Mouse (Mus musculus) liver, embryonic 14.5 days (tissue): ENCODE data around the gene Tfpt. TPM values are rescaled to one million over a fixed set of nuclear protein-coding genes. Genes with fewer than 3 reads are reported as not detected.

Experiments used
- ATAC-seq: fragments of 200-750 bp; cut with Nextera tagmentation; 2 replicates; pipeline ENCODE4 v1.8.0; 2017; ENCODE audit warnings: moderate number of reproducible peaks, mild to moderate bottlenecking, moderate library complexity; ENCODE audit not compliant: insufficient read depth
- DNase-seq, 3 experiments: peaks; one replicate each; pipeline ENCODE4 v3.0.0-alpha.2; 2012 to 2013; ENCODE audit warnings: low read depth in 3 of 3, low spot score in 3 of 3
- H3K27ac ChIP-seq: fragments of 300-500 bp; sonication (generic); 2 replicates; pipeline ENCODE4 v1.5.1; 2014; ENCODE audit warnings: moderate library complexity, mild to moderate bottlenecking, control low read depth, inconsistent platforms
- H3K27me3 ChIP-seq: fragments of 300-500 bp; sonication (generic); 2 replicates; pipeline ENCODE4 v1.6.1; 2014; ENCODE audit warnings: mild to moderate bottlenecking, low read length, moderate library complexity; ENCODE audit not compliant: control insufficient read depth, insufficient read depth
- H3K36me3 ChIP-seq: fragments of 300-500 bp; sonication (generic); replicated peaks from 2 replicates; pipeline ENCODE4 v1.6.1; 2014; ENCODE audit warnings: low read depth; ENCODE audit not compliant: control insufficient read depth, insufficient read depth
- H3K4me1 ChIP-seq, 2 experiments: fragments of 200-500 bp in 1 of 2; fragments of 300-500 bp in 1 of 2; sonication (generic) in 1 of 2; replicated peaks; 2 replicates each; pipeline ENCODE4 v1.6.1; 2012 to 2014; ENCODE audit warnings: antibody characterized with exemption in 1 of 2, inconsistent platforms in 1 of 2, low read length in 1 of 2; ENCODE audit not compliant: control insufficient read depth in 2 of 2, insufficient read depth in 2 of 2
- H3K4me2 ChIP-seq: fragments of 300-500 bp; sonication (generic); 2 replicates; pipeline ENCODE4 v1.6.1; 2014; ENCODE audit warnings: low read depth, mild to moderate bottlenecking, control low read depth, moderate library complexity
- H3K4me3 ChIP-seq, 2 experiments: fragments of 200-500 bp in 1 of 2; fragments of 300-500 bp in 1 of 2; sonication (generic) in 1 of 2; 2 replicates each; pipeline ENCODE4 v1.5.1; 2012 to 2014; ENCODE audit warnings: low read depth in 2 of 2, low read length in 2 of 2, mild to moderate bottlenecking in 2 of 2, control low read depth in 1 of 2, inconsistent platforms in 1 of 2, moderate library complexity in 1 of 2; ENCODE audit not compliant: insufficient read depth in 1 of 2
- H3K9ac ChIP-seq: fragments of 300-500 bp; sonication (generic); replicated peaks from 2 replicates; pipeline ENCODE4 v1.6.1; 2014; ENCODE audit warnings: mild to moderate bottlenecking, control low read depth, moderate library complexity
- H3K9me3 ChIP-seq: fragments of 300-500 bp; sonication (generic); 2 replicates; pipeline ENCODE4 v1.6.1; 2016; ENCODE audit warnings: low read length, mixed read lengths; ENCODE audit not compliant: control insufficient read depth
- CTCF ChIP-seq: IDR thresholded peaks from 2 replicates; pipeline ENCODE4 v1.5.1; 2016; ENCODE audit warnings: antibody characterized with exemption, low read depth, control low read depth
- EP300 ChIP-seq: IDR thresholded peaks from 2 replicates; pipeline ENCODE4 v1.6.1; 2016; ENCODE audit warnings: antibody characterized with exemption, low read depth
- WGBS: fragments of 180-500 bp; shearing (Covaris S2); extraction: QIAGEN DNeasy Blood & Tissue Kit; methylation state at CpG from one replicate; pipeline ENCODE4 v1.1.7; 2014; ENCODE audit not compliant: insufficient replicate concordance; 5-methylcytosine and 5-hydroxymethylcytosine counted together
- polyA plus RNA-seq, 2 experiments: library from polyadenylated mRNA; depleted of rRNA in 1 of 2; stranded (reverse) in 1 of 2; unstranded in 1 of 2; fragments of >200 nt; fragmentation: Nextera tagmentation in 1 of 2; extraction: Ambion mirVana in 1 of 2; gene quantifications; 2 replicates each; pipeline versions ENCODE4 v1.2.1 to v1.2.3; 2012 to 2014

The Tfpt gene
- polyA plus RNA-seq, 2 experiments, result 7.7 to 10.7 TPM

- no peaks in the 10 kb centered on the region for H3K9me3 ChIP-seq
- H3K4me3 ChIP-seq, result no peak overlapping the region
- ATAC-seq (no peak), DNase-seq (no peak)
- H3K27me3 ChIP-seq, result no peaks in the 10 kb centered on the region
- 11% methylated on average over 6 of the region's 6 CpGs for WGBS
- H3K4me2 ChIP-seq, result no peak overlapping the region
- no peak overlapping the region for H3K9ac ChIP-seq
- no peak overlapping the region for H3K27ac ChIP-seq
- H3K4me1 ChIP-seq, result no peaks in the 10 kb centered on the region
- TF ChIP-seq CTCF, result no peak
- no peak for TF ChIP-seq EP300
- no peaks in the 10 kb centered on the region for H3K36me3 ChIP-seq
Observed at GRCm38 (mm10) chr7:3585763-3586162, 44.0 kb downstream of the Tfpt start.

- Histone ChIP-seq H3K4me3 (no peak overlapping the region), H3K9me3 (no peaks in the 10 kb centered on the region), H3K36me3 (no peaks in the 10 kb centered on the region), H3K4me1 (no peaks in the 10 kb centered on the region), H3K27ac (no peak overlapping the region), H3K4me2 (no peak overlapping the region), H3K27me3 (no peaks in the 10 kb centered on the region), H3K9ac (no peak overlapping the region)
- TF ChIP-seq EP300 (no peak), CTCF (no peak)
- no peak for ATAC-seq
- DNase-seq, result no peak
- 53% methylated on average over 2 of the region's 2 CpGs for WGBS
Observed at GRCm38 (mm10) chr7:3580029-3580428, 49.7 kb downstream of the Tfpt start.

- TF ChIP-seq EP300, result no peak
- no peak for TF ChIP-seq CTCF
Observed at GRCm38 (mm10) chr7:3578952-3579546, 50.7 kb downstream of the Tfpt start.

DNA sequence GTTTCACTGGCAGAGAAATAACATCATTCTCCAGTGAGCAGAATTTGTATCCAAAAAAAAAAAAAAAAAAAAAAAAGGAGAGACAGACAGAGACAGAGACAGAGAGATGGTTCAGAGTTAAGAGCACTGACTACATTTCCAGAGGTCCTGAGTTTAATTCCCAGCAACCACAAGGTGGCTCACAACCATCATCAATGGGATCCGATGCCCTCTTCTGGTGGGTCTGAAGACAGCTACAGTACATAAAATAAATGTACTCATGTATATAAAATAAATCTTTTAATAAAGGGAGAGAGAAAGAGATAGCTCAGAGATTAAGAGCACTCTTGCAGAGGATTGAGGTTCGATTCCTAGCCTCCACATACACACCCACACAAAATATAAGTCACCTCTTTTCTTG is 51.5 kb downstream of the Tfpt start:
- no peak overlapping the region for H3K4me2 ChIP-seq
- WGBS, result 50% methylated on average over 2 of the region's 2 CpGs
- no peak overlapping the region for H3K27ac ChIP-seq
- H3K4me1 ChIP-seq, result no peaks in the 10 kb centered on the region
- H3K36me3 ChIP-seq, result no peaks in the 10 kb centered on the region
- DNase-seq (no peak), ATAC-seq (no peak)
- H3K4me3 ChIP-seq, result no peak overlapping the region
- no peaks in the 10 kb centered on the region for H3K27me3 ChIP-seq
- TF ChIP-seq EP300 (no peak), CTCF (peak; percentile 13; the same call in 1 of the 2 replicates)
- H3K9ac ChIP-seq, result no peak overlapping the region
- no peaks in the 10 kb centered on the region for H3K9me3 ChIP-seq

More at GRCm38 (mm10) chr7:3578952-3579546, 50.7 kb downstream of the Tfpt start:
- no peak overlapping the region for H3K4me3 ChIP-seq
- H3K4me2 ChIP-seq, result no peak overlapping the region
- no peaks in the 10 kb centered on the region for H3K9me3 ChIP-seq
- H3K4me1 ChIP-seq, result no peaks in the 10 kb centered on the region
- H3K9ac ChIP-seq, result no peak overlapping the region
- no peaks in the 10 kb centered on the region for H3K36me3 ChIP-seq
- H3K27ac ChIP-seq, result no peak overlapping the region
- no peak for ATAC-seq
- no peak for DNase-seq
- no peaks in the 10 kb centered on the region for H3K27me3 ChIP-seq
- 51% methylated on average over 6 of the region's 6 CpGs for WGBS

DNA sequence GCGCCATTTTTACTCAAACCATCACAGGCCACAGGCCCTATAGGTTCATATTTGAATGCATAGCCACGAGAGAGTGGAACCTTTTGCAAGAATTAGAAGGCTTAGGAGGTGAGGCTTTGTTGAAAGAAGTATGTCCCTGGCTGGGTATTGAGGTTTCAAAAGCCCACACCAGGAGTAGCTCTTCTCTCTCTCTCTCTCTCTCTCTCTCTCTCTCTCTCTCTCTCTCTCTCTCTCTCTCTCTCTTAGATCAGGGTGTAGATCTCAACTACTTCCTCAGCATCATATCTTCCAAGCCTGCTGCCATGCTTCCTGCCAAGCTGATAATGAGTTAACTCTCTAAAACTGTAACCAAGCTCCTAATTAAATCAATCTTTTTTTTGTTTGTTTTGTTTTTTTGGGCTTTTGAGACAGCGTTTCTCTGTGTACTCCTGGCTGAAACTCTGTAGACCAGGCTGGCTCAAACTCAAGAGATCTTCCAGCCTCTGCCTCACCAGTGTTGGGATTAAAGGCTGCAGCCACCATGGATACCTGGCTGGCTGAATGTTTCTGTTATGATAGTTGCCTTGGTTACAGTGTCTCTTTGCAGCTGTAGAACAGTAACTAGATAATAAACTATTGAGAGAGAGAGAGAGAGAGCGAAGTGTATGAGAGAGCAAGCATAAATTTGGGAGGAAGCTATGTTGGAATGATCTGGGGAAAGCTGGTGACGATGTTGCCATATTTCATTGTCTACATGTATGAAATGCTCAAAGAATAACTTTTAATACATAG is 53.2 kb downstream of the Tfpt start:
- Histone ChIP-seq H3K9me3 (no peaks in the 10 kb centered on the region), H3K4me2 (no peak overlapping the region), H3K4me3 (no peak overlapping the region), H3K9ac (no peak overlapping the region), H3K36me3 (no peaks in the 10 kb centered on the region), H3K4me1 (no peaks in the 10 kb centered on the region), H3K27me3 (no peaks in the 10 kb centered on the region), H3K27ac (no peak overlapping the region)
- 51% methylated on average over 5 of the region's 5 CpGs for WGBS
- ATAC-seq (no peak), DNase-seq (no peak)
- no peak for TF ChIP-seq EP300
- TF ChIP-seq CTCF, result no peak
